Mouse (Mus musculus) forebrain, embryonic 13.5 days (tissue): ENCODE measurements around the gene Plekhg6. TPM values are rescaled to one million over a fixed set of nuclear protein-coding genes. Genes with fewer than 3 reads are reported as not detected.

Experiments used
- ATAC-seq: fragments of 200-750 bp; cut with Nextera tagmentation; 2 replicates; pipeline ENCODE4 v1.8.0; 2017
- H3K27ac ChIP-seq: fragments of 300-500 bp; sonication (generic); 2 replicates; pipeline ENCODE4 v1.5.1; 2015; ENCODE audit warnings: inconsistent platforms, mild to moderate bottlenecking, moderate library complexity
- H3K27me3 ChIP-seq: fragments of 300-500 bp; sonication (generic); 2 replicates; pipeline ENCODE4 v1.6.1; 2015; ENCODE audit warnings: mild to moderate bottlenecking, inconsistent platforms
- H3K36me3 ChIP-seq: fragments of 300-500 bp; sonication (generic); 2 replicates; pipeline ENCODE4 v1.6.1; 2015; ENCODE audit warnings: mild to moderate bottlenecking, inconsistent platforms; ENCODE audit not compliant: poor library complexity, severe bottlenecking
- H3K4me1 ChIP-seq: fragments of 300-500 bp; sonication (generic); 2 replicates; pipeline ENCODE4 v1.6.1; 2015; ENCODE audit warnings: inconsistent platforms
- H3K4me2 ChIP-seq: fragments of 300-500 bp; sonication (generic); 2 replicates; pipeline ENCODE4 v1.6.1; 2015; ENCODE audit warnings: inconsistent platforms, mild to moderate bottlenecking, moderate library complexity
- H3K4me3 ChIP-seq: fragments of 300-500 bp; sonication (generic); 2 replicates; pipeline ENCODE4 v1.5.1; 2015; ENCODE audit warnings: mild to moderate bottlenecking, inconsistent platforms
- H3K9ac ChIP-seq: fragments of 300-500 bp; sonication (generic); 2 replicates; pipeline ENCODE4 v1.6.1; 2015; ENCODE audit warnings: mild to moderate bottlenecking, inconsistent platforms
- H3K9me3 ChIP-seq: fragments of 300-500 bp; sonication (generic); replicated peaks from 2 replicates; pipeline ENCODE4 v1.6.1; 2016; ENCODE audit warnings: inconsistent platforms
- WGBS: fragments of 180-500 bp; shearing (Covaris S2); methylation state at CpG from one replicate; pipeline ENCODE4 v1.1.7; 2015; 5-methylcytosine and 5-hydroxymethylcytosine counted together
- polyA plus RNA-seq: library from polyadenylated mRNA; unstranded; fragments of >200 nt; fragmentation: Nextera tagmentation; extraction: Ambion mirVana; gene quantifications from 2 replicates; pipeline ENCODE4 v1.2.1, GENCODE M21; 2015

The Plekhg6 gene
- polyA plus RNA-seq, 1 experiment from 2014 or later = 0.08 TPM

DNA sequence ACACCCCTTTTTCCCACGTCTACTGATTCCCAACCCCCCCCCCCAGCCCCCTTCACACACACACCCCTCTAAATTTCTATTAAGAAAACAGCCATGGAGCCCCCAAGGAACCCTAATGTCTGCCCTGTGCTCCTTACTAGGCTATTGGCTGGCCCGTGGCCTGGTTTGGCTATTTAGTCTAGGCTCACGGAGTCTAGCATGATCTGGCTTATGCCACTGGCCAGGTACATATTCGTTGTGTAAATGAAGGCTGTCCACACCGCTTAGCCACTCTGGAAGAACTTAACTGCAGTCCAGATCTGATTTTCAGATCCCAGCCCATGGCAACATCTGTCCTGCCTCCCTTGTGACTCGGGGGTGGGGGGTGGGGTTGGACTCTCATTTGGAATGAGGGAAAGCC is 65.8 kb downstream of the Plekhg6 start:
- no peaks in the 10 kb centered on the region for H3K36me3 ChIP-seq
- no peak overlapping the region for H3K9ac ChIP-seq
- H3K4me3 ChIP-seq = no peak overlapping the region
- 81% methylated on average over 6 of the region's 6 CpGs for WGBS
- no peak overlapping the region for H3K4me2 ChIP-seq
- peaks cover 20% of the 10 kb centered on the region for H3K4me1 ChIP-seq
- no peak for ATAC-seq
- no peaks in the 10 kb centered on the region for H3K9me3 ChIP-seq
- no peak overlapping the region for H3K27ac ChIP-seq
- H3K27me3 ChIP-seq = peaks cover 28% of the 10 kb centered on the region

GRCm38 (mm10) chr6:125314231-125314563 is 66.4 kb downstream of the Plekhg6 start:
- no peak overlapping the region for H3K27ac ChIP-seq
- H3K36me3 ChIP-seq = no peaks in the 10 kb centered on the region
- ATAC-seq = peak; percentile 43; the same call in 1 of the 2 replicates
- H3K9ac ChIP-seq = peak overlapping the region; percentile 66
- H3K4me2 ChIP-seq = peak overlapping the region; percentile 63
- peak overlapping the region; percentile 37 for H3K4me3 ChIP-seq
- H3K9me3 ChIP-seq = no peaks in the 10 kb centered on the region
- WGBS = 67% methylated on average over 7 of the region's 7 CpGs
- peaks cover 23% of the 10 kb centered on the region for H3K27me3 ChIP-seq
- H3K4me1 ChIP-seq = peaks cover 23% of the 10 kb centered on the region

DNA sequence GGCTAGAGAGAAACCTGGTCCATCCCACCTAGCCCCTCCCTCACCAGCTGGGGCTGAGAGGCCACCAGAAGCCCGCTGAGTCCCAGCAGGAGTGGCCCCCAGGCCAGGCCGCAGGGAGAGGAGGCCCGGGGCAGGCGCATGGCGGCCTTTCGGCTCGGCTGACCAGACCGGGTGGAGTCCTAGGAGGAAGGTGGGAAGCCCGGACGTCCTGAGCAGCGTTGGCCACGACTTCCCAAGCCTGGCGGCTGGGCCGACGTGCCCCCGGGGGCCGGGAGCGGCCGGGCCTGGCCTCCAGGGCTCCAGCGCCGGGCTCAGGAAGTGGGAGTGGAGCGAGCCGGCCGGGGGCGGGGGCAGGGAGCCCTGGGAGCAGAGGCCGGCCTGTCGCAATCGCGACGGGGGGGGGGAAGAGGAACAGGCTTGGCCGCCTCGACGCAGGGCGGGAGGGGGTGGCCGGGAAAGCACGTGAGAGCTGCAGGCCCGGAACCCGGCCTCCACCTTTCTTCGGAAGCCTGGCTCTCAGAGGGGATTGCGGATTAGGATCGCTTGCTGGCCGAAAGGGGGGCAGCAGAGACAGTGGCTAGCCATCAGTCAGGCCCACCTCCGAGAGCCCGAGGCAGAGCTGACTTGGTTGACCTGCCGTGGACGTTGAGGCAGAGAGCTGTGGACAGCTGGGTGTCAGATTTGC is 66.9 kb downstream of the Plekhg6 start, which contains the start of gene Ltbr:
TSS of gene Ltbr (minus strand) at position 340 of the 685 bp plus-strand sequence.
- H3K27ac ChIP-seq = no peak within 1 kb of the TSS
- WGBS = 4% methylated on average over 27 of the region's 46 CpGs

More for the DNA sequence above, 66.9 kb downstream of the Plekhg6 start, which contains the start of gene Ltbr:
- no peaks in the 10 kb centered on the region for H3K9me3 ChIP-seq
- peak within 1 kb of the TSS; percentile 37 for H3K4me3 ChIP-seq
- peak within 1 kb of the TSS; percentile 66 for H3K9ac ChIP-seq
- peak; percentile 55; the same call in 1 of the 2 replicates for ATAC-seq
- no peaks in the 10 kb centered on the region for H3K36me3 ChIP-seq
- H3K4me1 ChIP-seq = peaks cover 28% of the 10 kb centered on the region
- H3K27me3 ChIP-seq = peaks cover 18% of the 10 kb centered on the region
- peak within 1 kb of the TSS; percentile 63 for H3K4me2 ChIP-seq

Other genes starting within 250 kb of the Plekhg6 start
- 49.1 and 58.3 TPM in 2 replicates for gene Nop2, start 248.9 kb downstream of the Plekhg6 start, polyA plus RNA-seq
- gene Iffo1, start 235.6 kb downstream of the Plekhg6 start, polyA plus RNA-seq = 11.9 and 14.4 TPM in 2 replicates
- gene Gapdh, start 214.3 kb downstream of the Plekhg6 start, polyA plus RNA-seq = 1,974 and 2,008 TPM in 2 replicates
- 146 and 153 TPM in 2 replicates for gene Ncapd2, start 189.1 kb downstream of the Plekhg6 start, polyA plus RNA-seq
- 193 and 202 TPM in 2 replicates for gene Mrpl51, start 189.0 kb downstream of the Plekhg6 start, polyA plus RNA-seq
- gene Vamp1, start 165.2 kb downstream of the Plekhg6 start, polyA plus RNA-seq = 5.4 and 6.3 TPM in 2 replicates
- 2.2 and 3.1 TPM in 2 replicates for gene Tapbpl, start 148.9 kb downstream of the Plekhg6 start, polyA plus RNA-seq
- 1.5 and 2.0 TPM in 2 replicates for gene Cd27, start 143.8 kb downstream of the Plekhg6 start, polyA plus RNA-seq
- not detected in 2 replicates for gene Tuba3a, start 94.8 kb downstream of the Plekhg6 start, polyA plus RNA-seq
- 10.2 and 12.3 TPM in 2 replicates for gene Ltbr, start 66.9 kb downstream of the Plekhg6 start, polyA plus RNA-seq
- gene Scnn1a, start 60.1 kb downstream of the Plekhg6 start, polyA plus RNA-seq = 0.13 and 0.26 TPM in 2 replicates
- gene Tnfrsf1a, start 31.4 kb downstream of the Plekhg6 start, polyA plus RNA-seq = 12.8 and 13.8 TPM in 2 replicates
- gene Cd9, start 114.0 kb upstream of the Plekhg6 start, polyA plus RNA-seq = 48.3 and 52.3 TPM in 2 replicates
- gene Vwf, start 166.0 kb upstream of the Plekhg6 start, polyA plus RNA-seq = 4.8 and 7.7 TPM in 2 replicates